Mouse (Mus musculus) stomach, postnatal 0 days (tissue): Measurements from ENCODE around the gene Gdap1l1. TPM values are rescaled to one million over a fixed set of nuclear protein-coding genes. Genes with fewer than 3 reads are reported as not detected.
"Not testable (repeated sequence)": the region's sequence is repeated elsewhere in the genome, so short reads cannot be mapped to it uniquely, and the experiment has no call there.

Experiments
- ATAC-seq: fragments of 200-750 bp; cut with Nextera tagmentation; 2 replicates; pipeline ENCODE4 v1.8.0; 2017; ENCODE audit not compliant: low FRiP score, low TSS enrichment
- DNase-seq: peaks from one replicate; pipeline ENCODE4 v3.0.0-alpha.2; 2016; ENCODE audit warnings: low spot score
- H3K27ac ChIP-seq: fragments of 300-500 bp; sonication (generic); replicated peaks from 2 replicates; pipeline ENCODE4 v1.5.1; 2014; ENCODE audit warnings: mild to moderate bottlenecking, control low read depth
- H3K27me3 ChIP-seq: fragments of 300-500 bp; sonication (generic); 2 replicates; pipeline ENCODE4 v1.6.1; 2014; ENCODE audit warnings: low read length; ENCODE audit not compliant: control insufficient read depth, insufficient read depth
- H3K36me3 ChIP-seq: fragments of 300-500 bp; sonication (generic); 2 replicates; pipeline ENCODE4 v1.6.1; 2014; ENCODE audit warnings: low read length, mixed read lengths; ENCODE audit not compliant: control insufficient read depth, insufficient read depth
- H3K4me1 ChIP-seq: fragments of 300-500 bp; sonication (generic); replicated peaks from 2 replicates; pipeline ENCODE4 v1.6.1; 2014; ENCODE audit warnings: antibody characterized with exemption; ENCODE audit not compliant: control insufficient read depth, insufficient read depth
- H3K4me2 ChIP-seq: fragments of 300-500 bp; sonication (generic); replicated peaks from 2 replicates; pipeline ENCODE4 v1.6.1; 2014; ENCODE audit warnings: low read depth, mild to moderate bottlenecking, control low read depth, moderate library complexity
- H3K4me3 ChIP-seq: fragments of 300-500 bp; sonication (generic); 2 replicates; pipeline ENCODE4 v1.5.1; 2014; ENCODE audit warnings: low read depth, low read length, control low read depth
- H3K9ac ChIP-seq: fragments of 300-500 bp; sonication (generic); 2 replicates; pipeline ENCODE4 v1.6.1; 2014; ENCODE audit warnings: mild to moderate bottlenecking, low read length, control low read depth, mixed read lengths
- H3K9me3 ChIP-seq: fragments of 300-500 bp; sonication (generic); 2 replicates; pipeline ENCODE4 v1.6.1; 2016; ENCODE audit warnings: low read length; ENCODE audit not compliant: control insufficient read depth
- CTCF ChIP-seq: IDR thresholded peaks from 2 replicates; pipeline ENCODE4 v1.5.1; 2016; ENCODE audit warnings: antibody characterized with exemption, low read depth, mild to moderate bottlenecking, moderate library complexity
- EP300 ChIP-seq: optimal IDR thresholded peaks from 2 replicates; pipeline ENCODE3; 2016; ENCODE audit warnings: antibody characterized with exemption
- WGBS: fragments of 180-500 bp; shearing (Covaris S2); extraction: QIAGEN DNeasy Blood & Tissue Kit; methylation state at CpG from one replicate; pipeline ENCODE4 v1.1.7; 2014; 5-methylcytosine and 5-hydroxymethylcytosine counted together
- polyA plus RNA-seq: library from polyadenylated mRNA; unstranded; fragments of >200 nt; fragmentation: Nextera tagmentation; extraction: Ambion mirVana; gene quantifications from 2 replicates; pipeline ENCODE4 v1.2.1, GENCODE M21; 2015

The Gdap1l1 gene
- polyA plus RNA-seq, 1 experiment from 2014 or later = 1.9 TPM

GRCm38 (mm10) chr2:163458539-163459265 is 20.4 kb downstream of the Gdap1l1 start:
- 44% methylated on average over 27 of the region's 27 CpGs for WGBS
- ATAC-seq (peak; percentile 67), DNase-seq (peak; percentile 37)
- no peak for TF ChIP-seq EP300
- Histone ChIP-seq H3K27ac (no peak overlapping the region), H3K27me3 (no peaks in the 10 kb centered on the region), H3K4me2 (no peak overlapping the region), H3K9me3 (no peaks in the 10 kb centered on the region), H3K4me3 (no peak overlapping the region), H3K4me1 (no peaks in the 10 kb centered on the region), H3K36me3 (no peaks in the 10 kb centered on the region), H3K9ac (no peak overlapping the region)

- Histone ChIP-seq H3K4me3 (no peak overlapping the region), H3K36me3 (no peaks in the 10 kb centered on the region), H3K4me1 (no peaks in the 10 kb centered on the region), H3K27ac (no peak overlapping the region), H3K4me2 (no peak overlapping the region), H3K9me3 (no peaks in the 10 kb centered on the region), H3K27me3 (no peaks in the 10 kb centered on the region), H3K9ac (no peak overlapping the region)
- WGBS = 32% methylated on average over 10 of the region's 10 CpGs
- ATAC-seq = no peak
- TF ChIP-seq EP300 (no peak), CTCF (no peak)
- no peak for DNase-seq
These were observed 21.1 kb downstream of the Gdap1l1 start for GRCm38 (mm10) chr2:163459380-163459779.

- WGBS = 87% methylated on average over 8 of the region's 8 CpGs
- H3K27me3 ChIP-seq = no peaks in the 10 kb centered on the region
- H3K4me3 ChIP-seq = no peak overlapping the region
- no peak for DNase-seq
- ATAC-seq = no peak
- H3K27ac ChIP-seq = no peak overlapping the region
- no peak overlapping the region for H3K4me2 ChIP-seq
- TF ChIP-seq CTCF (no peak), EP300 (no peak)
- H3K4me1 ChIP-seq = no peaks in the 10 kb centered on the region
- no peaks in the 10 kb centered on the region for H3K36me3 ChIP-seq
- H3K9ac ChIP-seq = no peak overlapping the region
- H3K9me3 ChIP-seq = no peaks in the 10 kb centered on the region
These were observed 22.3 kb downstream of the Gdap1l1 start for GRCm38 (mm10) chr2:163460622-163461021.

GRCm38 (mm10) chr2:163461307-163461706 is 23.0 kb downstream of the Gdap1l1 start:
- not testable (repeated sequence) for H3K36me3 ChIP-seq, H3K4me3 ChIP-seq, H3K4me2 ChIP-seq, H3K9me3 ChIP-seq, DNase-seq, ATAC-seq, H3K27ac ChIP-seq, H3K27me3 ChIP-seq, H3K9ac ChIP-seq, H3K4me1 ChIP-seq
- WGBS = 94% methylated on average over 9 of the region's 9 CpGs

- 67% methylated on average over 5 of the region's 5 CpGs for WGBS
- no peak overlapping the region for H3K4me2 ChIP-seq
- H3K4me1 ChIP-seq = no peaks in the 10 kb centered on the region
- H3K9me3 ChIP-seq = no peaks in the 10 kb centered on the region
- H3K27ac ChIP-seq = no peak overlapping the region
- no peak overlapping the region for H3K4me3 ChIP-seq
- H3K36me3 ChIP-seq = no peaks in the 10 kb centered on the region
- DNase-seq = no peak
- TF ChIP-seq EP300 (no peak), CTCF (no peak)
- no peak overlapping the region for H3K9ac ChIP-seq
- H3K27me3 ChIP-seq = no peaks in the 10 kb centered on the region
- no peak for ATAC-seq
These were observed 24.1 kb downstream of the Gdap1l1 start for GRCm38 (mm10) chr2:163462386-163462785.

- H3K27ac ChIP-seq = no peak overlapping the region
- no peak overlapping the region for H3K4me2 ChIP-seq
- no peak overlapping the region for H3K9ac ChIP-seq
- no peak for ATAC-seq
- no peaks in the 10 kb centered on the region for H3K4me1 ChIP-seq
- WGBS = 64% methylated on average over 11 of the region's 11 CpGs
- TF ChIP-seq CTCF = no peak
- no peak for TF ChIP-seq EP300
- no peaks in the 10 kb centered on the region for H3K9me3 ChIP-seq
- H3K36me3 ChIP-seq = no peaks in the 10 kb centered on the region
- no peak overlapping the region for H3K4me3 ChIP-seq
- H3K27me3 ChIP-seq = no peaks in the 10 kb centered on the region
- no peak for DNase-seq
These were observed 24.5 kb downstream of the Gdap1l1 start for GRCm38 (mm10) chr2:163462801-163463200.
